Mouse (Mus musculus): ENCODE results near the gene Atp2b1. TPM values are rescaled to one million over a fixed set of nuclear protein-coding genes. Genes with fewer than 3 reads are reported as not detected.

Gene Atp2b1
- total and polyA plus RNA-seq, 3 experiments: 23.5 to 26.6 TPM; not detected in 1

GRCm38 (mm10) chr10:98967240-98967891 is 53.2 kb downstream of the Atp2b1 start:
- Histone ChIP-seq H3K4me3 (ENCODE audit: control insufficient read depth in 1 of 2, insufficient read depth in 1 of 2, low read depth in 2 of 2, low read length in 2 of 2) (no peak overlapping the region), H3K9ac (ENCODE audit: control insufficient read depth, low read depth, low read length, poor library complexity, severe bottlenecking) (no peak overlapping the region), H3K27me3 (ENCODE audit: control insufficient read depth in 1 of 2, insufficient read depth in 2 of 2, low read length in 2 of 2) (no peaks in the 10 kb centered on the region), H3K27ac (ENCODE audit: control insufficient read depth, low read depth, low read length) (no peak overlapping the region), H3K36me3 (ENCODE audit: control insufficient read depth in 1 of 2, insufficient read depth in 2 of 2, low read length in 2 of 2) (peaks cover 0 to 5% of the 10 kb centered on the region in 2 experiments; a peak in 2 of 4 replicates), H3K4me1 (ENCODE audit: control insufficient read depth in 1 of 2, insufficient read depth in 2 of 2, low read length in 2 of 2) (peaks cover 0 to 3% of the 10 kb centered on the region in 2 experiments; a peak in 2 of 4 replicates), H3K79me2 (ENCODE audit: control insufficient read depth, insufficient read depth, low read length, poor library complexity) (peaks cover 16% of the 10 kb centered on the region), H3K9me3 (replicated peaks; ENCODE audit: insufficient read depth, low read length) (no peaks in the 10 kb centered on the region)
- no peak for DNase-seq (ENCODE audit: low read depth, low spot score)
- no peak for TF ChIP-seq USF2 (IDR thresholded peaks at IDR 0.05; ENCODE audit: borderline replicate concordance in 1 of 2, insufficient read depth in 1 of 2, low read depth in 1 of 2, low read length in 2 of 2)
- no peak for TF ChIP-seq TAL1 (IDR thresholded peaks at IDR 0.05; ENCODE audit: low read length)
- no peak for TF ChIP-seq ZKSCAN1 (IDR thresholded peaks at IDR 0.05; ENCODE audit: low read depth, low read length)
- TF ChIP-seq SMC3 (IDR thresholded peaks at IDR 0.05; ENCODE audit: low read depth, low read length): no peak
- TF ChIP-seq POLR2AphosphoS5 (IDR thresholded peaks at IDR 0.05; ENCODE audit: borderline replicate concordance, low read depth, low read length): no peak
- TF ChIP-seq UBTF (IDR thresholded peaks at IDR 0.05; ENCODE audit: borderline replicate concordance, insufficient read depth, low read depth, low read length): no peak
- TF ChIP-seq MXI1 (IDR thresholded peaks at IDR 0.05; ENCODE audit: low read depth, low read length): no peak

DNA sequence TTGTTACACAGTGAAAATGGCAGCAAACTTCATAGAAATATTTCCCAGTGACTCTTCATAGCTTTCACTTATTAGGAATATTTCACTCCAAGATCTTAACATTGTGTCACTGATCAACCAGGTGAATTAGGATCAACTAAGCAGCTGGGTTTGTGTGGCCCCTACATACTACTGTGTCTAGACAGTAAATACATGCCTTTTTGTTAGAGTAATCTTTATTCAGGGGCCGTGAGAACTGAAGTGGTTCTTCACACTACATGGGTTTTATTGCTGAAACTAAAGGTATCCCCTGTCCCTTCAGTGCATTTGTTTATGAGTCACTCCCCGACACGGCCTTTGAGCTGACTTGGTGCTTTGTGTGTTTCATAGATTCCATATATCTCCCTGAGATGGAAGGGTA is 56.7 kb downstream of the Atp2b1 start:
- H3K4me1 ChIP-seq (ENCODE audit: control insufficient read depth in 1 of 2, insufficient read depth in 2 of 2, low read length in 2 of 2): peaks cover 0 to 5% of the 10 kb centered on the region in 2 experiments; a peak in 2 of 4 replicates
- peaks cover 24% of the 10 kb centered on the region for H3K79me2 ChIP-seq (ENCODE audit: control insufficient read depth, insufficient read depth, low read length, poor library complexity)
- no peaks in the 10 kb centered on the region for H3K27me3 ChIP-seq (ENCODE audit: control insufficient read depth in 1 of 2, insufficient read depth in 2 of 2, low read length in 2 of 2)
- H3K36me3 ChIP-seq (ENCODE audit: control insufficient read depth in 1 of 2, insufficient read depth in 2 of 2, low read length in 2 of 2): peaks cover 0 to 11% of the 10 kb centered on the region in 2 experiments; a peak in 2 of 4 replicates
- no peak overlapping the region for H3K27ac ChIP-seq (ENCODE audit: control insufficient read depth, low read depth, low read length)
- no peak for TF ChIP-seq POLR2A (IDR thresholded peaks at IDR 0.05; ENCODE audit: control insufficient read depth in 1 of 2, insufficient read depth in 1 of 2, low read depth in 1 of 2, low read length in 2 of 2, poor library complexity in 1 of 2)
- TF ChIP-seq MAFK (IDR thresholded peaks at IDR 0.05; ENCODE audit: borderline replicate concordance, low read depth, low read length): no peak
- TF ChIP-seq RAD21 (IDR thresholded peaks at IDR 0.05; ENCODE audit: low read depth, low read length): no peak
- TF ChIP-seq ZMIZ1 (IDR thresholded peaks at IDR 0.05; ENCODE audit: low read depth, low read length): no peak
- no peak for TF ChIP-seq CHD2 (IDR thresholded peaks at IDR 0.05; ENCODE audit: low read length)
- no peak for TF ChIP-seq CHD1 (IDR thresholded peaks at IDR 0.05; ENCODE audit: low read depth, low read length)
- no peak for TF ChIP-seq UBTF (IDR thresholded peaks at IDR 0.05; ENCODE audit: borderline replicate concordance, insufficient read depth, low read depth, low read length)
- TF ChIP-seq TCF12 (IDR thresholded peaks at IDR 0.05; ENCODE audit: low read depth, low read length): no peak
- no peak for TF ChIP-seq BHLHE40 (IDR thresholded peaks at IDR 0.05; ENCODE audit: borderline replicate concordance, low read depth, low read length)
- TF ChIP-seq SMC3 (IDR thresholded peaks at IDR 0.05; ENCODE audit: low read depth, low read length): no peak
- no peak for TF ChIP-seq TBP (IDR thresholded peaks at IDR 0.05; ENCODE audit: low read depth, low read length)
- no peak for TF ChIP-seq MAX (IDR thresholded peaks at IDR 0.05; ENCODE audit: low read length)
- no peak for TF ChIP-seq EP300 (IDR thresholded peaks at IDR 0.05; ENCODE audit: low read depth in 1 of 2, low read length in 2 of 2)
- H3K9me3 ChIP-seq (replicated peaks; ENCODE audit: insufficient read depth, low read length): no peaks in the 10 kb centered on the region
- DNase-seq (ENCODE audit: low read depth, low spot score): no peak
- no peak overlapping the region for H3K4me3 ChIP-seq (ENCODE audit: control insufficient read depth in 1 of 2, insufficient read depth in 1 of 2, low read depth in 2 of 2, low read length in 2 of 2)
- H3K9ac ChIP-seq (ENCODE audit: control insufficient read depth, low read depth, low read length, poor library complexity, severe bottlenecking): no peak overlapping the region
